Mouse (Mus musculus) heart, postnatal 0 days (tissue): Measurements from ENCODE around the gene A430078G23Rik. TPM values are rescaled to one million over a fixed set of nuclear protein-coding genes. Genes with fewer than 3 reads are reported as not detected.

ENCODE experiments used
- ATAC-seq: fragments of 200-750 bp; cut with Nextera tagmentation; 2 replicates; pipeline ENCODE4 v1.8.0; 2017; ENCODE audit warnings: low read depth, moderate number of reproducible peaks, moderate library complexity; ENCODE audit not compliant: insufficient read depth
- DNase-seq: peaks from one replicate; pipeline ENCODE4 v3.0.0-alpha.2; 2016; ENCODE audit warnings: low spot score
- H3K27ac ChIP-seq: fragments of 300-500 bp; sonication (generic); 2 replicates; pipeline ENCODE4 v1.5.1; 2014; ENCODE audit warnings: low read depth, mild to moderate bottlenecking
- H3K27me3 ChIP-seq: fragments of 300-500 bp; sonication (generic); 2 replicates; pipeline ENCODE4 v1.6.1; 2014; ENCODE audit warnings: low read length, mixed read lengths; ENCODE audit not compliant: control insufficient read depth, insufficient read depth
- H3K36me3 ChIP-seq: fragments of 300-500 bp; sonication (generic); replicated peaks from 2 replicates; pipeline ENCODE4 v1.6.1; 2014; ENCODE audit warnings: low read length, mixed read lengths; ENCODE audit not compliant: control insufficient read depth, insufficient read depth
- H3K4me1 ChIP-seq: fragments of 300-500 bp; sonication (generic); 2 replicates; pipeline ENCODE4 v1.6.1; 2014; ENCODE audit warnings: antibody characterized with exemption; ENCODE audit not compliant: control insufficient read depth, insufficient read depth
- H3K4me2 ChIP-seq: fragments of 300-500 bp; sonication (generic); 2 replicates; pipeline ENCODE4 v1.6.1; 2014; ENCODE audit warnings: low read depth, mild to moderate bottlenecking, low read length, moderate library complexity
- H3K4me3 ChIP-seq: fragments of 300-500 bp; sonication (generic); 2 replicates; pipeline ENCODE4 v1.5.1; 2014; ENCODE audit warnings: low read depth, low read length
- H3K9ac ChIP-seq: fragments of 300-500 bp; sonication (generic); replicated peaks from 2 replicates; pipeline ENCODE4 v1.6.1; 2014; ENCODE audit warnings: low read depth, low read length, mixed read lengths
- H3K9me3 ChIP-seq: fragments of 300-500 bp; sonication (generic); replicated peaks from 2 replicates; pipeline ENCODE4 v1.6.1; 2016; ENCODE audit warnings: low read length; ENCODE audit not compliant: control insufficient read depth
- CTCF ChIP-seq: IDR thresholded peaks from 2 replicates; pipeline ENCODE4 v1.5.1; 2016; ENCODE audit warnings: antibody characterized with exemption, control low read depth, low read depth
- EP300 ChIP-seq: IDR thresholded peaks from 2 replicates; pipeline ENCODE4 v1.6.1; 2016; ENCODE audit warnings: antibody characterized with exemption, low read depth
- WGBS: fragments of 180-500 bp; shearing (Covaris S2); extraction: QIAGEN DNeasy Blood & Tissue Kit; methylation state at CpG from one replicate; pipeline ENCODE4 v1.1.7; 2014; 5-methylcytosine and 5-hydroxymethylcytosine counted together
- polyA plus RNA-seq: library from polyadenylated mRNA; unstranded; fragments of >200 nt; fragmentation: Nextera tagmentation; extraction: Ambion mirVana; gene quantifications from 2 replicates; pipeline ENCODE4 v1.2.1, GENCODE M21; 2015
- total RNA-seq: library from RNA; depleted of rRNA; stranded (reverse); fragments of >200 nt; gene quantifications from 2 replicates; pipeline ENCODE4 v1.2.3, GENCODE M21; 2014; ENCODE audit warnings: low replicate concordance

A430078G23Rik gene
- total and polyA plus RNA-seq, 2 experiments from 2014 or later = not detected

- ATAC-seq (no peak), DNase-seq (no peak)
- Histone ChIP-seq H3K36me3 (no peaks in the 10 kb centered on the region), H3K4me3 (no peak overlapping the region), H3K9ac (no peak overlapping the region), H3K4me1 (no peaks in the 10 kb centered on the region), H3K27me3 (no peaks in the 10 kb centered on the region), H3K4me2 (no peak overlapping the region), H3K27ac (no peak overlapping the region), H3K9me3 (no peaks in the 10 kb centered on the region)
- TF ChIP-seq EP300 (no peak), CTCF (no peak)
These were observed 22.5 kb downstream of the A430078G23Rik start for GRCm38 (mm10) chr8:3375748-3376147.

GRCm38 (mm10) chr8:3376641-3377274, 23.5 kb downstream of the A430078G23Rik start:
- 40% methylated on average over 11 of the region's 11 CpGs for WGBS

GRCm38 (mm10) chr8:3387286-3387685, 34.1 kb downstream of the A430078G23Rik start:
- H3K27ac ChIP-seq = no peak overlapping the region
- TF ChIP-seq CTCF (peak; percentile 76), EP300 (no peak)
- no peak overlapping the region for H3K4me3 ChIP-seq
- no peak overlapping the region for H3K4me2 ChIP-seq
- H3K36me3 ChIP-seq = no peaks in the 10 kb centered on the region
- H3K4me1 ChIP-seq = no peaks in the 10 kb centered on the region
- DNase-seq (peak; percentile 34), ATAC-seq (peak; percentile 40; the same call in 1 of the 2 replicates)
- H3K9ac ChIP-seq = no peak overlapping the region
- no peaks in the 10 kb centered on the region for H3K9me3 ChIP-seq
- 29% methylated on average over 6 of the region's 6 CpGs for WGBS
- no peaks in the 10 kb centered on the region for H3K27me3 ChIP-seq

More at GRCm38 (mm10) chr8:3376641-3377274, 23.5 kb downstream of the A430078G23Rik start:
- no peaks in the 10 kb centered on the region for H3K4me1 ChIP-seq
- ATAC-seq (no peak), DNase-seq (no peak)
- no peak overlapping the region for H3K9ac ChIP-seq
- no peak for TF ChIP-seq CTCF
- TF ChIP-seq EP300 = no peak
- no peak overlapping the region for H3K27ac ChIP-seq
- H3K36me3 ChIP-seq = no peaks in the 10 kb centered on the region
- H3K27me3 ChIP-seq = no peaks in the 10 kb centered on the region
- H3K9me3 ChIP-seq = no peaks in the 10 kb centered on the region
- no peak overlapping the region for H3K4me2 ChIP-seq
- no peak overlapping the region for H3K4me3 ChIP-seq

GRCm38 (mm10) chr8:3388591-3389338, 35.5 kb downstream of the A430078G23Rik start:
- no peak overlapping the region for H3K4me3 ChIP-seq
- no peak overlapping the region for H3K4me2 ChIP-seq
- no peaks in the 10 kb centered on the region for H3K27me3 ChIP-seq
- H3K27ac ChIP-seq = no peak overlapping the region
- no peak for ATAC-seq
- H3K4me1 ChIP-seq = peaks cover 6% of the 10 kb centered on the region
- no peaks in the 10 kb centered on the region for H3K36me3 ChIP-seq
- WGBS = 59% methylated on average over 9 of the region's 9 CpGs
- no peak for TF ChIP-seq EP300
- TF ChIP-seq CTCF = no peak
- DNase-seq = no peak
- no peaks in the 10 kb centered on the region for H3K9me3 ChIP-seq
- no peak overlapping the region for H3K9ac ChIP-seq

- 73% methylated on average over 1 of the region's 1 CpGs for WGBS
- ATAC-seq (no peak), DNase-seq (no peak)
- Histone ChIP-seq H3K4me3 (no peak overlapping the region), H3K4me2 (no peak overlapping the region), H3K9ac (no peak overlapping the region), H3K27ac (no peak overlapping the region), H3K27me3 (no peaks in the 10 kb centered on the region), H3K36me3 (no peaks in the 10 kb centered on the region), H3K9me3 (no peaks in the 10 kb centered on the region), H3K4me1 (peaks cover 13% of the 10 kb centered on the region)
- no peak for TF ChIP-seq CTCF
- no peak for TF ChIP-seq EP300
These were observed 36.3 kb downstream of the A430078G23Rik start for GRCm38 (mm10) chr8:3389506-3389905.
